Mouse (Mus musculus): ENCODE results near the gene Gm21961.
"Not testable (repeated sequence)": the region's sequence is repeated elsewhere in the genome, so short reads cannot be mapped to it uniquely, and the experiment has no call there.

Gm21961 gene

DNA sequence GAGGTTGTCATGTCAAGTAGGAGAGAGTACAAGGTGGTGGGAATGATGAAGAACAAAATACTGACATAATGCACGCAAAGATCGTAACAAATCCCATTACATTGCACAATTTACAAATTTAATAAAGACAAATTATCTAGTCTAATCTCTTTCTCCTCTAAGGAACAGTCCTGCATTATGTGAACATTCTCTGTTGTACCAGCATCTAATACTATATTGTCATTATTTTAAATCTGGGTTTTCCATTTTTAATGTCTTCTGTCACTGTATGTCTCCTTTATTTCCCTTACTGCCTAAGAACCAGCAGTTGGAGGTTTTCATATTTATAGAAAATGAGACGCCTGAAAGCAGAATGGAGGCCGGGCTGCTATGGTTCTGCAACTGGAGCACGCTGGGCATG is at the start of gene Gm21961:
Gene Gm21961 (minus strand): TSS at position 101 of the 400 bp plus-strand sequence.
- DNase-seq (ENCODE audit: inconsistent ontology term) = no peak

DNA sequence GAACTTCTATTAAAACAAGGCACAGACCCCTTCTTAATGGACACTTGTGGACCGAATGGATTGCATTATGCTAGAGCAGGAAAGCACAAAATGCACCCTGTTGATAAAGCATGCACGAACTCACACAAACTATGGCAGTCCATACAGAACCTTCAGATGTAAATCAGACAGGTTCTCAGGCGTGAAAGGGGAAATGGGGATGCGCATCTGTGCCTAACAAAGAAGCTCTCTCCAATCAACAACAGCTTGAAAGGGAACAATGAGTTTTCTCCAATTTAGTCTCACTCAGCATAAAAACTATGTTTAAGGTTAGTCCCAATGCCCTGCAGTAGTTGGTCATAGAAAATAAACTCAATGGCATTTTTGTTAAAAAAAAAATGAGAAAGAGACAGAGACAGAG is 27.3 kb upstream of the Gm21961 start:
- no peak for DNase-seq (ENCODE audit: inconsistent ontology term)

- not testable (repeated sequence) for DNase-seq (ENCODE audit: inconsistent ontology term)
Observed at GRCm38 (mm10) chr15:65039216-65039615, 24.5 kb upstream of the Gm21961 start.

GRCm38 (mm10) chr15:65017971-65018370 is 3.3 kb upstream of the Gm21961 start:
- DNase-seq (ENCODE audit: inconsistent ontology term) = no peak

GRCm38 (mm10) chr15:65006177-65006576 is 8.5 kb downstream of the Gm21961 start:
- DNase-seq (ENCODE audit: inconsistent ontology term) = no peak

DNA sequence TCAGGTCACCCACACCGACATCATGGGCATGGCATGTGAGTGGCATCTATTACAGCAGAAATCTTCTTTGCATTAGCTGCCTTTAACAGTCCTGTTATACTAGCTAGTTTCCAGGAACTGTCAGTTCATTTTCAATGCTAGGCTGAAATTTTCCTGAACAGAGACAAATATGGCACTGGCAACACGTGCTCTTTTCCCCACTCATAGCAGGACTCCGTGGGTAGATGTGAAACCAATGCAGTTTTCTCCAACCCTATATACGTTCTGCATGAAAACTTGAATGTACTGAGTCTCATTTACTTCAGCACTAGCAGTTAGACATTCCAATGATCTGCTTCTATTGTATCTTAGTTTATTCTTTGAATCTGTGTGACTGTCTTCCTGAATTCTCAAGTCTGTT is 20.2 kb downstream of the Gm21961 start:
- DNase-seq (ENCODE audit: inconsistent ontology term) = no peak

- no peak for DNase-seq (ENCODE audit: inconsistent ontology term)
Observed at GRCm38 (mm10) chr15:64979976-64980375, 34.7 kb downstream of the Gm21961 start.

DNA sequence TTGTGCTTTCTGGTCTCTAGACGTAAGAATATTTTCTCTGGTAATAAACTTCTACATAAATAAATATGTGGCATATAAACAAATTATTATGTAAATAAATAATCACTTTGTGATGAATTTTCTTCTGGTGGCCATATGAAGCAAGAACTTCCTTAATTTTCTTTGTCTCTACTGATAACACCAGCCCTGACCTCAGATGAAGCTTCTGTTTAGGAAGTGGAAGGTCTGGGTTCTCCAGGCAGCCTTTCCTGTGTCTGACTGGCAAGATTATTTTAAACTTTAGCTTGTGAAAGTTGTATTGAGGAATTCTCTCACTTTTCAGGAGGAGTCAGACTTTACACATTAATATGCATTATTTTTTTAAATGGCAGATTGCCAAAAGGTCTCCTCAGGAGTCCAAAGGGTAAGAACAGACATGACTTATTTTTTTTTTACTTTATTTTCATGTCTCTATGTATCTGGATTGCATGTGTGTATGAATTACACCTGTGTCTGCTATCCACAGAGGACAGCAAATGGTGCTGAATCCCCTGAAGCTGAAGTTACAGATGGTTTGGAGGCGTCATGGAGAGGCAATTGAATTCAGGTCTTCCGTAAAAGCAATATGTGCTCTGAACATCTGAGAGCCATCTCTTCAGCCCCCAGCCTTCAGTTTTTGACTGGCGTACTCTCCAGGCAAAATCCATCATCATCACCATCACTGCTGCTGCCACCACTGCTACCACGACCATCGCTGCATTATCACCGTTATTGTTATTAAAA is 38.5 kb downstream of the Gm21961 start:
- DNase-seq (ENCODE audit: inconsistent ontology term) = no peak

Data from Muller cell, postnatal 12 days (primary cell).